Mouse (Mus musculus) neural tube, embryonic 11.5 days (tissue): Measurements from ENCODE around the gene Olfr735. TPM values are rescaled to one million over a fixed set of nuclear protein-coding genes. Genes with fewer than 3 reads are reported as not detected.
A peak's percentile ranks its signal among the peaks of the same experiment; 100 is the strongest.

Source experiments
- ATAC-seq: fragments of 200-750 bp; cut with Nextera tagmentation; 2 replicates; pipeline ENCODE4 v1.8.0; 2017; ENCODE audit warnings: moderate number of reproducible peaks, mild to moderate bottlenecking, moderate TSS enrichment, moderate library complexity; ENCODE audit not compliant: insufficient read depth, low FRiP score, low TSS enrichment
- DNase-seq: peaks from one replicate; pipeline ENCODE4 v3.0.0-alpha.2; 2015; ENCODE audit warnings: low spot score
- H3K27ac ChIP-seq: fragments of 300-500 bp; sonication (generic); 2 replicates; pipeline ENCODE4 v1.5.1; 2014; ENCODE audit warnings: low read depth, mild to moderate bottlenecking, low read length
- H3K27me3 ChIP-seq: fragments of 300-500 bp; sonication (generic); 2 replicates; pipeline ENCODE4 v1.6.1; 2014; ENCODE audit warnings: mild to moderate bottlenecking, low read length, mixed read lengths; ENCODE audit not compliant: control insufficient read depth, insufficient read depth
- H3K36me3 ChIP-seq: fragments of 300-500 bp; sonication (generic); 2 replicates; pipeline ENCODE4 v1.6.1; 2014; ENCODE audit warnings: mild to moderate bottlenecking, low read length, moderate library complexity, mixed read lengths; ENCODE audit not compliant: control insufficient read depth, insufficient read depth
- H3K4me1 ChIP-seq: fragments of 300-500 bp; sonication (generic); 2 replicates; pipeline ENCODE4 v1.6.1; 2014; ENCODE audit warnings: low read length, mixed read lengths; ENCODE audit not compliant: control insufficient read depth, insufficient read depth
- H3K4me2 ChIP-seq: fragments of 300-500 bp; sonication (generic); 2 replicates; pipeline ENCODE4 v1.6.1; 2014; ENCODE audit warnings: low read depth, mild to moderate bottlenecking, moderate library complexity
- H3K4me3 ChIP-seq: fragments of 300-500 bp; sonication (generic); 2 replicates; pipeline ENCODE4 v1.5.1; 2014; ENCODE audit warnings: low read depth, low read length
- H3K9ac ChIP-seq: fragments of 300-500 bp; sonication (generic); 2 replicates; pipeline ENCODE4 v1.6.1; 2014; ENCODE audit warnings: mild to moderate bottlenecking, low read length
- H3K9me3 ChIP-seq: fragments of 300-500 bp; sonication (generic); 2 replicates; pipeline ENCODE4 v1.6.1; 2016; ENCODE audit warnings: low read length; ENCODE audit not compliant: control insufficient read depth
- WGBS: fragments of 180-500 bp; shearing (Covaris S2); extraction: QIAGEN DNeasy Blood & Tissue Kit; methylation state at CpG from one replicate; pipeline ENCODE4 v1.1.7; 2014; 5-methylcytosine and 5-hydroxymethylcytosine counted together
- polyA plus RNA-seq: library from polyadenylated mRNA; unstranded; fragments of >200 nt; fragmentation: Nextera tagmentation; extraction: Ambion mirVana; gene quantifications from 2 replicates; pipeline ENCODE4 v1.2.1, GENCODE M21; 2014

The Olfr735 gene
- polyA plus RNA-seq: not detected in 2 replicates

GRCm38 (mm10) chr14:50348796-50349195 lies at the start of gene Olfr735:
Gene Olfr735, minus strand, starts transcription at chr14:50348872.
- no peak for DNase-seq

GRCm38 (mm10) chr14:50380863-50381262 lies 32.2 kb upstream of the Olfr735 start, which contains the start of gene Olfr736:
Gene Olfr736, plus strand, starts transcription at chr14:50381163.
- H3K27ac ChIP-seq: no peak within 1 kb of the TSS
- WGBS: 89% methylated on average over 2 of the region's 2 CpGs
- no peak within 1 kb of the TSS for H3K4me3 ChIP-seq
- no peak within 1 kb of the TSS for H3K4me2 ChIP-seq
- no peak for DNase-seq
- no peak within 1 kb of the TSS for H3K9ac ChIP-seq
- H3K27me3 ChIP-seq: no peaks in the 10 kb centered on the region
- no peak for ATAC-seq
- no peaks in the 10 kb centered on the region for H3K9me3 ChIP-seq
- no peaks in the 10 kb centered on the region for H3K4me1 ChIP-seq
- no peaks in the 10 kb centered on the region for H3K36me3 ChIP-seq

More at GRCm38 (mm10) chr14:50348796-50349195, at the start of gene Olfr735:
- no peaks in the 10 kb centered on the region for H3K4me1 ChIP-seq
- no peaks in the 10 kb centered on the region for H3K36me3 ChIP-seq
- no peak within 1 kb of the TSS for H3K27ac ChIP-seq
- no peak for ATAC-seq
- no peaks in the 10 kb centered on the region for H3K9me3 ChIP-seq
- 84% methylated on average over 2 of the region's 2 CpGs for WGBS
- H3K4me2 ChIP-seq: no peak within 1 kb of the TSS
- H3K9ac ChIP-seq: no peak within 1 kb of the TSS
- no peak within 1 kb of the TSS for H3K4me3 ChIP-seq
- no peaks in the 10 kb centered on the region for H3K27me3 ChIP-seq

GRCm38 (mm10) chr14:50363561-50363960 lies 14.9 kb upstream of the Olfr735 start:
- 89% methylated on average over 2 of the region's 2 CpGs for WGBS
- DNase-seq: no peak
- H3K4me2 ChIP-seq: no peak overlapping the region
- H3K9me3 ChIP-seq: no peaks in the 10 kb centered on the region
- no peak overlapping the region for H3K27ac ChIP-seq
- no peak overlapping the region for H3K4me3 ChIP-seq
- H3K4me1 ChIP-seq: no peaks in the 10 kb centered on the region
- no peaks in the 10 kb centered on the region for H3K27me3 ChIP-seq
- H3K36me3 ChIP-seq: no peaks in the 10 kb centered on the region
- ATAC-seq: no peak
- no peak overlapping the region for H3K9ac ChIP-seq

- Histone ChIP-seq H3K27me3 (no peaks in the 10 kb centered on the region), H3K4me2 (no peak overlapping the region), H3K9me3 (no peaks in the 10 kb centered on the region), H3K9ac (no peak overlapping the region), H3K4me3 (no peak overlapping the region), H3K36me3 (no peaks in the 10 kb centered on the region), H3K27ac (no peak overlapping the region), H3K4me1 (no peaks in the 10 kb centered on the region)
- 85% methylated on average over 3 of the region's 3 CpGs for WGBS
- DNase-seq (no peak), ATAC-seq (no peak)
These were observed 11.8 kb upstream of the Olfr735 start for GRCm38 (mm10) chr14:50360480-50360879.

GRCm38 (mm10) chr14:50357593-50357992 lies 8.9 kb upstream of the Olfr735 start, which contains the start of gene Tlr11:
Gene Tlr11, plus strand, starts transcription at chr14:50357914.
- no peaks in the 10 kb centered on the region for H3K9me3 ChIP-seq
- H3K4me1 ChIP-seq: no peaks in the 10 kb centered on the region
- ATAC-seq (no peak), DNase-seq (no peak)
- no peaks in the 10 kb centered on the region for H3K36me3 ChIP-seq
- H3K27ac ChIP-seq: no peak within 1 kb of the TSS
- no peaks in the 10 kb centered on the region for H3K27me3 ChIP-seq
- no peak within 1 kb of the TSS for H3K9ac ChIP-seq
- 91% methylated on average over 2 of the region's 2 CpGs for WGBS
- no peak within 1 kb of the TSS for H3K4me3 ChIP-seq
- H3K4me2 ChIP-seq: no peak within 1 kb of the TSS

- Histone ChIP-seq H3K4me1 (no peaks in the 10 kb centered on the region), H3K4me3 (no peak overlapping the region), H3K27ac (no peak overlapping the region), H3K36me3 (no peaks in the 10 kb centered on the region), H3K9me3 (no peaks in the 10 kb centered on the region), H3K4me2 (no peak overlapping the region), H3K27me3 (no peaks in the 10 kb centered on the region), H3K9ac (no peak overlapping the region)
- WGBS: 90% methylated on average over 2 of the region's 2 CpGs
- DNase-seq (no peak), ATAC-seq (no peak)
These were observed 8.1 kb upstream of the Olfr735 start for GRCm38 (mm10) chr14:50356725-50357124.

- no peaks in the 10 kb centered on the region for H3K9me3 ChIP-seq
- H3K36me3 ChIP-seq: no peaks in the 10 kb centered on the region
- no peak overlapping the region for H3K4me2 ChIP-seq
- 55% methylated on average over 3 of the region's 3 CpGs for WGBS
- H3K4me1 ChIP-seq: no peaks in the 10 kb centered on the region
- no peak overlapping the region for H3K4me3 ChIP-seq
- no peak overlapping the region for H3K27ac ChIP-seq
- H3K27me3 ChIP-seq: no peaks in the 10 kb centered on the region
- H3K9ac ChIP-seq: no peak overlapping the region
- ATAC-seq (0 out of 2 replicates have a peak, but pooled peaks have one; percentile 6), DNase-seq (no peak)
These were observed 3.8 kb upstream of the Olfr735 start for GRCm38 (mm10) chr14:50352438-50352837.

- H3K27ac ChIP-seq: no peak within 1 kb of the TSS
- no peak for DNase-seq
- H3K4me2 ChIP-seq: no peak within 1 kb of the TSS
- no peaks in the 10 kb centered on the region for H3K9me3 ChIP-seq
- no peak within 1 kb of the TSS for H3K4me3 ChIP-seq
- H3K4me1 ChIP-seq: no peaks in the 10 kb centered on the region
- WGBS: 75% methylated on average over 1 of the region's 1 CpGs
- no peaks in the 10 kb centered on the region for H3K36me3 ChIP-seq
- no peak for ATAC-seq
- no peaks in the 10 kb centered on the region for H3K27me3 ChIP-seq
- no peak within 1 kb of the TSS for H3K9ac ChIP-seq
These were observed 22.0 kb downstream of the Olfr735 start, which contains the start of gene Olfr734 for GRCm38 (mm10) chr14:50326661-50327060. Gene Olfr734, minus strand, starts transcription at chr14:50326761.

- Histone ChIP-seq H3K27me3 (no peaks in the 10 kb centered on the region), H3K9ac (no peak within 1 kb of the TSS), H3K4me2 (no peak within 1 kb of the TSS), H3K27ac (no peak within 1 kb of the TSS), H3K4me3 (no peak within 1 kb of the TSS), H3K9me3 (no peaks in the 10 kb centered on the region), H3K36me3 (no peaks in the 10 kb centered on the region), H3K4me1 (no peaks in the 10 kb centered on the region)
- ATAC-seq (no peak), DNase-seq (no peak)
These were observed 47.2 kb downstream of the Olfr735 start, which contains the start of gene Olfr733 for GRCm38 (mm10) chr14:50301422-50301821. Gene Olfr733, minus strand, starts transcription at chr14:50301522.
